ENCODE assay signal across 14 mouse cellular contexts in the genomic region with DNA sequence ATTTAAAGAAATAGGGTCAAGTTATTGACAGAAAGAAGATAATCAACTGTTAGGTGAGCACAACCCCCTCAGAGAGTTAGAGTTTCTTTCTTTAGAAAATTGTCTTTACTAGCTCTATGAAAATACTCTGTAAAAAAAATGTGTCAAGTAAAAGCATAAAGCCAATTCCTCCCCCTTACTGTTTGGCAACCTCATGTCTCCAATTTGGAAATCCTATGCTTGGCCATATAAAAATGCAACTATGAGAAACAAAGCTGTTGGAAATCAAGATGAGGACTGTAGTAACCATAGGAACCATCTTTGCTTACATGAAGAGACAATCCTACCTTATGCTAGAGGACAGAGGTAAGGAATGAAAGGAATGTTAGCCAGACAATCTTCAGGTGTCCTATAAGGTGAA.
"Had no signal": no experiment of that assay in that cellular context is flagged by ENCODE, and none has a peak within 500 bp of the region (broad histone marks: within the 10 kb centered on the region; RNA-seq: fewer than 3 reads in every experiment).

No protein-coding gene starts in this region.

- ATAC-seq: midbrain, embryonic 16.5 days had no signal

- DNase-seq: lung, adult 18-20 months; lung, embryonic 14.5 days; lung, postnatal 10 days; lung, postnatal 4 days; midbrain, embryonic 14.5 days; retina, postnatal 1 day; right cerebral cortex, adult 18-20 months; right cerebral cortex, postnatal 25 days; right cerebral cortex, postnatal 4 days; spleen, adult 18-20 months; thymus, adult 2 months; thymus, postnatal 25 days; thymus, postnatal 4 days had no signal
